12 mouse cellular contexts compared by ENCODE assay signal in genomic region chr2:117999641-118000040, GRCm38 (mm10).
"Had no signal": no experiment of that assay in that cellular context is flagged by ENCODE, and none has a peak within 500 bp of the region (broad histone marks: within the 10 kb centered on the region; RNA-seq: fewer than 3 reads in every experiment).

No protein-coding gene starts in this region.

- H3K36me3 ChIP-seq: midbrain, embryonic 12.5 days; neural tube, embryonic 12.5 days had no signal

- H3K27ac ChIP-seq: layer of hippocampus, adult 2 months; liver, embryonic 14.5 days; midbrain, embryonic 12.5 days; neural tube, embryonic 12.5 days had no signal

- H3K27me3 ChIP-seq: midbrain, embryonic 12.5 days; neural tube, embryonic 12.5 days had no signal

- H3K9ac ChIP-seq: liver, embryonic 14.5 days; midbrain, embryonic 12.5 days; neural tube, embryonic 12.5 days had no signal

- ATAC-seq: lung, postnatal 0 days had no signal

- DNase-seq: kidney, postnatal 10 days; kidney, postnatal 4 days; left cerebral cortex, postnatal 4 days; lung, adult 18-20 months; lung, postnatal 36 days; thymus, adult 18-20 months; thymus, postnatal 14 days had no signal

- H3K4me1 ChIP-seq: midbrain, embryonic 12.5 days; neural tube, embryonic 12.5 days had no signal

- H3K4me2 ChIP-seq: midbrain, embryonic 12.5 days; neural tube, embryonic 12.5 days had no signal

- H3K4me3 ChIP-seq: layer of hippocampus, adult 2 months; midbrain, embryonic 12.5 days; neural tube, embryonic 12.5 days had no signal

- H3K9me3 ChIP-seq: midbrain, embryonic 12.5 days; neural tube, embryonic 12.5 days had no signal
